Mouse (Mus musculus): ENCODE measurements around the gene Tsc22d1.

GRCm38 (mm10) chr14:76471301-76471700 lies 56.5 kb downstream of the Tsc22d1 start:
- no peak for TF ChIP-seq BHLHE40 (IDR thresholded peaks at IDR 0.05; ENCODE audit: low read depth, low read length)
- no peak for TF ChIP-seq SIN3A (IDR thresholded peaks at IDR 0.05; ENCODE audit: low read length)
- TF ChIP-seq ZKSCAN1 (IDR thresholded peaks at IDR 0.05; ENCODE audit: borderline replicate concordance, low read depth, low read length) = no peak
- TF ChIP-seq HCFC1 (IDR thresholded peaks at IDR 0.05; ENCODE audit: low read depth, low read length) = no peak
